Mouse (Mus musculus) liver, adult 2 months (tissue): ENCODE measurements around the gene Pmm1.

Experiments
- CTCF ChIP-seq: fragments of 200-500 bp; IDR thresholded peaks from 2 replicates; pipeline ENCODE4 v1.5.1; 2011; ENCODE audit warnings: low read depth, low read length, control low read depth
- POLR2A ChIP-seq: fragments of 200-500 bp; IDR thresholded peaks from 2 replicates; pipeline ENCODE4 v1.6.1; 2011; ENCODE audit warnings: low read length, control low read depth; ENCODE audit not compliant: insufficient read depth; ENCODE audit errors: extremely low read depth

- no peak for TF ChIP-seq POLR2A
- TF ChIP-seq CTCF, result no peak
Measured at GRCm38 (mm10) chr15:81985267-81986161, 24.8 kb upstream of the Pmm1 start.
